Mouse (Mus musculus): ENCODE results near the gene Arhgef3. TPM values are rescaled to one million over a fixed set of nuclear protein-coding genes. Genes with fewer than 3 reads are reported as not detected.
"Not testable (repeated sequence)": the region's sequence is repeated elsewhere in the genome, so short reads cannot be mapped to it uniquely, and the experiment has no call there.

Arhgef3 gene
- polyA plus RNA-seq, 1 experiment from 2014 or later, result 15.6 TPM

DNA sequence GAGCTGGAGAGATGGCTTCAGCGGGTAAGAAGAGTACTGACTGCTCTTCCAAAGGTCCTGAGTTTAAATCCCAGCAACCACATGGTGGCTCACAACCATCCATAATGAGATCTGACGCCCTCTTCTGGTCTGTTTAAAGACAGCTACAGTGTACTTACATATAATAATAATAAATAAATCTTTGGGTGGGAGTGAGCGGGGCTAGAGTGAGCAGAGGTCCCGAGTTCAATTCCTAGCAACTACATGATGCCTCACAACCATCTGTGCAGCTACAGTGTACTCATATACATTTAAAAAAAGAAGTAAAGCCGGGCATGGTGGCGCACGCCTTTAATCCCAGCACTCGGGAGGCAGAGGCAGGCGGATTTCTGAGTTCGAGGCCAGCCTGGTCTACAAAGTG is 132.2 kb downstream of the Arhgef3 start:
- WGBS, result 89% methylated on average over 10 of the region's 10 CpGs
- H3K9ac ChIP-seq (ENCODE audit: low read length); H3K9me3 ChIP-seq (ENCODE audit: control insufficient read depth, low read length); H3K4me1 ChIP-seq (replicated peaks; ENCODE audit: control insufficient read depth, insufficient read depth, low read length); DNase-seq (ENCODE audit: low spot score); ATAC-seq (replicated peaks; ENCODE audit: low FRiP score, low TSS enrichment, low read depth); H3K27me3 ChIP-seq (replicated peaks; ENCODE audit: control insufficient read depth, insufficient read depth, low read length); H3K4me2 ChIP-seq (ENCODE audit: low read length); H3K4me3 ChIP-seq (ENCODE audit: low read depth, low read length); H3K36me3 ChIP-seq (ENCODE audit: control insufficient read depth, insufficient read depth, low read length); H3K27ac ChIP-seq (ENCODE audit: low read depth): not testable (repeated sequence)

DNA sequence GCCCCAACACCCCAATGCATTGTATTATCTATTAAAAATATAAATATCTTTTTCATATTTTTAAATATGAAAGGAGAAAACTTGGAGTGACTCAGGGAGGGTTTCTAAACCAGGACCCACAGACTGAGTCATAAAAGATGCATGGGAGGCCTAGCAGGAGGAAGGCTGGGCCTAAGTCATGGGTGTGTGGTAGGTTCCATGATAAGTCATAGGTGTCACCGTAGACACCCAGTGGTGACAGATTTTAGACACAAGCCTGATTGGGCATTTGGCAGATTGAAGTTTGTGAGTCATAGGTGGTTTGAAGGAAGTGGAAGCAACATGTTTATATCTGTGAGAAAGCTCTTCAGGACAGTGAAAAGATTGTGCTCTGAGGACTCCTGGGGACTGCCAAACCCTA is 134.4 kb downstream of the Arhgef3 start:
- Histone ChIP-seq H3K4me1 (replicated peaks; ENCODE audit: control insufficient read depth, insufficient read depth, low read length) (no peaks in the 10 kb centered on the region), H3K4me3 (ENCODE audit: low read depth, low read length) (no peak overlapping the region), H3K36me3 (ENCODE audit: control insufficient read depth, insufficient read depth, low read length) (no peaks in the 10 kb centered on the region), H3K9me3 (ENCODE audit: control insufficient read depth, low read length) (no peaks in the 10 kb centered on the region), H3K27ac (ENCODE audit: low read depth) (no peak overlapping the region), H3K27me3 (replicated peaks; ENCODE audit: control insufficient read depth, insufficient read depth, low read length) (no peaks in the 10 kb centered on the region), H3K4me2 (ENCODE audit: low read length) (no peak overlapping the region), H3K9ac (ENCODE audit: low read length) (no peak overlapping the region)
- DNase-seq (ENCODE audit: low spot score), result no peak
- ATAC-seq (replicated peaks; ENCODE audit: low FRiP score, low TSS enrichment, low read depth), result no peak
- WGBS, result 91% methylated on average over 1 of the region's 1 CpGs

DNA sequence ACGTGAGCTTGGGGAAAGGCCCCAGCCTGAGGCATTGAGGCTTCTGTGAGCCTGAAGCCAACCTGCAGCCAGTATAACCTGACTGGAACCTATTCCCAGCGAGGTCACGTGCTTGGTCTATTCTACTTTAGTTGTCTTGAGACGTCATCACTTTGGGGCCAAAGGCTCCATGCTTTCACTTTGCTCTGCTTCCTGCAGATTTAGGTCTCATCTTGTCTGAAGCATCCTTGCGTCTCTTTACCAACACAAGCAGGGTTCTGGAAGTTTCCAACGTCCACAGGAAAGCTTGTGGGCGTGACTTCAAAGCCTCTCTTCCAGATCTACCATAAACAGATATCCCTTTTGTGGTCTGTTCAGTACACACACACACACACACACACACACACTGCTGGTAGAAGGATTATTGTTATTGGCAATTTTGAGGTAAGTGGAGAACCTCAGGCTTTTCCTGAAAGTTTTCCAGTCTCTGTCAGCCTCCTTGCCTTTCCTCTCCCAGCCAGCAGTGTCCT is 135.6 kb downstream of the Arhgef3 start:
- H3K27me3 ChIP-seq (replicated peaks; ENCODE audit: control insufficient read depth, insufficient read depth, low read length), result no peaks in the 10 kb centered on the region
- no peak overlapping the region for H3K9ac ChIP-seq (ENCODE audit: low read length)
- H3K36me3 ChIP-seq (ENCODE audit: control insufficient read depth, insufficient read depth, low read length), result no peaks in the 10 kb centered on the region
- H3K4me1 ChIP-seq (replicated peaks; ENCODE audit: control insufficient read depth, insufficient read depth, low read length), result no peaks in the 10 kb centered on the region
- WGBS, result 70% methylated on average over 7 of the region's 7 CpGs
- ATAC-seq (replicated peaks; ENCODE audit: low FRiP score, low TSS enrichment, low read depth) (no peak), DNase-seq (ENCODE audit: low spot score) (no peak)
- no peaks in the 10 kb centered on the region for H3K9me3 ChIP-seq (ENCODE audit: control insufficient read depth, low read length)
- H3K4me2 ChIP-seq (ENCODE audit: low read length), result no peak overlapping the region
- H3K4me3 ChIP-seq (ENCODE audit: low read depth, low read length), result no peak overlapping the region
- no peak overlapping the region for H3K27ac ChIP-seq (ENCODE audit: low read depth)

GRCm38 (mm10) chr14:27253391-27253790 is 138.7 kb downstream of the Arhgef3 start:
- Histone ChIP-seq H3K4me2 (ENCODE audit: low read length) (no peak overlapping the region), H3K27ac (ENCODE audit: low read depth) (no peak overlapping the region), H3K4me1 (replicated peaks; ENCODE audit: control insufficient read depth, insufficient read depth, low read length) (no peaks in the 10 kb centered on the region), H3K9me3 (ENCODE audit: control insufficient read depth, low read length) (no peaks in the 10 kb centered on the region), H3K4me3 (ENCODE audit: low read depth, low read length) (no peak overlapping the region), H3K9ac (ENCODE audit: low read length) (no peak overlapping the region), H3K36me3 (ENCODE audit: control insufficient read depth, insufficient read depth, low read length) (no peaks in the 10 kb centered on the region), H3K27me3 (replicated peaks; ENCODE audit: control insufficient read depth, insufficient read depth, low read length) (no peaks in the 10 kb centered on the region)
- 94% methylated on average over 5 of the region's 5 CpGs for WGBS
- ATAC-seq (replicated peaks; ENCODE audit: low FRiP score, low TSS enrichment, low read depth) (no peak), DNase-seq (ENCODE audit: low spot score) (no peak)

DNA sequence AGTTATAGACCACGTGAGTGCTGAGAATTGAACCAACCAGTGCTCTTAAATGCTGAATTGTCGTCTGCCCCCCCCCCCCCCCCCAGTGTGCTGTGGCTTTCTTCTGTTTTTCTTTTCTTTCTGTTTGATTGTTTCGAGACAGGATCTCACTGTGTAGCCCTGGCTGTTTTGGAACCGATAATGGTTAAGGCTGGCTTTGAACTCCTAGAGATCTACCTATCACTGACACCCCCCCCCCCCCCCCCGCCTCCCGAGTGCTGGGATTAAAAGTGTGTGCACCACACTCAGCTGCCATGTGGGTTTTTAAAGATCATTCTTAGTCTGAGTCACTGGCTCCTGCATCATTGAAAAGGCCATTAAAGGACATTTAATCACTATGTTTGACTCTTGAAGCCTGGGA is 147.7 kb downstream of the Arhgef3 start:
- no peak overlapping the region for H3K4me3 ChIP-seq (ENCODE audit: low read depth, low read length)
- no peaks in the 10 kb centered on the region for H3K4me1 ChIP-seq (replicated peaks; ENCODE audit: control insufficient read depth, insufficient read depth, low read length)
- ATAC-seq (replicated peaks; ENCODE audit: low FRiP score, low TSS enrichment, low read depth) (no peak), DNase-seq (ENCODE audit: low spot score) (no peak)
- no peak overlapping the region for H3K4me2 ChIP-seq (ENCODE audit: low read length)
- no peaks in the 10 kb centered on the region for H3K9me3 ChIP-seq (ENCODE audit: control insufficient read depth, low read length)
- H3K9ac ChIP-seq (ENCODE audit: low read length), result no peak overlapping the region
- no peaks in the 10 kb centered on the region for H3K36me3 ChIP-seq (ENCODE audit: control insufficient read depth, insufficient read depth, low read length)
- H3K27ac ChIP-seq (ENCODE audit: low read depth), result no peak overlapping the region
- WGBS, result 76% methylated on average over 6 of the region's 6 CpGs
- H3K27me3 ChIP-seq (replicated peaks; ENCODE audit: control insufficient read depth, insufficient read depth, low read length), result no peaks in the 10 kb centered on the region

DNA sequence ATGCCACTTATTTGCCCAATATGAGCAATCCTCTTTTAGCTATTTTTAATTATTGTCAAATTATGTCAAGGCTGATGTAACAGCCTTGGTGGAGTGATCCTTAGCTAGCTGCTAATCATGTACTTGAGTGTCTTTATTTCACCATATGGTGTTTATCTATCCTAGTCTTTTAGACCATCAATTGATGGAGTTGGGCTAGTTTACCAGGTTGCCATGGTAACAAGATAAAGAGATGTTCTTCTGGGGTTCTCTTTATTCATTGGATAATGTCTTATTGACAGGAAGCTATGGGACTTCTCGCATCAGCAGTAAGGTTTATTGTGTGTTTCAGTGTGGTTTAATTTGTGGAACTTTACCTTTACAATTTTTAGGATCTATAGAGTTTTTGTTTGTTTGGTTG is 151.9 kb downstream of the Arhgef3 start:
- Histone ChIP-seq H3K9me3 (ENCODE audit: control insufficient read depth, low read length) (no peaks in the 10 kb centered on the region), H3K9ac (ENCODE audit: low read length) (no peak overlapping the region), H3K36me3 (ENCODE audit: control insufficient read depth, insufficient read depth, low read length) (no peaks in the 10 kb centered on the region), H3K4me2 (ENCODE audit: low read length) (no peak overlapping the region), H3K4me3 (ENCODE audit: low read depth, low read length) (no peak overlapping the region), H3K27me3 (replicated peaks; ENCODE audit: control insufficient read depth, insufficient read depth, low read length) (no peaks in the 10 kb centered on the region), H3K27ac (ENCODE audit: low read depth) (no peak overlapping the region), H3K4me1 (replicated peaks; ENCODE audit: control insufficient read depth, insufficient read depth, low read length) (no peaks in the 10 kb centered on the region)
- ATAC-seq (replicated peaks; ENCODE audit: low FRiP score, low TSS enrichment, low read depth), result no peak
- no peak for DNase-seq (ENCODE audit: low spot score)
- WGBS, result 80% methylated on average over 1 of the region's 1 CpGs

- no peaks in the 10 kb centered on the region for H3K27me3 ChIP-seq (replicated peaks; ENCODE audit: control insufficient read depth, insufficient read depth, low read length)
- no peak overlapping the region for H3K4me2 ChIP-seq (ENCODE audit: low read length)
- H3K36me3 ChIP-seq (ENCODE audit: control insufficient read depth, insufficient read depth, low read length), result no peaks in the 10 kb centered on the region
- DNase-seq (ENCODE audit: low spot score), result no peak
- no peak overlapping the region for H3K9ac ChIP-seq (ENCODE audit: low read length)
- no peaks in the 10 kb centered on the region for H3K9me3 ChIP-seq (ENCODE audit: control insufficient read depth, low read length)
- 83% methylated on average over 5 of the region's 5 CpGs for WGBS
- H3K4me1 ChIP-seq (replicated peaks; ENCODE audit: control insufficient read depth, insufficient read depth, low read length), result no peaks in the 10 kb centered on the region
- no peak for ATAC-seq (replicated peaks; ENCODE audit: low FRiP score, low TSS enrichment, low read depth)
- no peak overlapping the region for H3K4me3 ChIP-seq (ENCODE audit: low read depth, low read length)
- no peak overlapping the region for H3K27ac ChIP-seq (ENCODE audit: low read depth)
These were observed 153.4 kb downstream of the Arhgef3 start for GRCm38 (mm10) chr14:27268137-27268536.

DNA sequence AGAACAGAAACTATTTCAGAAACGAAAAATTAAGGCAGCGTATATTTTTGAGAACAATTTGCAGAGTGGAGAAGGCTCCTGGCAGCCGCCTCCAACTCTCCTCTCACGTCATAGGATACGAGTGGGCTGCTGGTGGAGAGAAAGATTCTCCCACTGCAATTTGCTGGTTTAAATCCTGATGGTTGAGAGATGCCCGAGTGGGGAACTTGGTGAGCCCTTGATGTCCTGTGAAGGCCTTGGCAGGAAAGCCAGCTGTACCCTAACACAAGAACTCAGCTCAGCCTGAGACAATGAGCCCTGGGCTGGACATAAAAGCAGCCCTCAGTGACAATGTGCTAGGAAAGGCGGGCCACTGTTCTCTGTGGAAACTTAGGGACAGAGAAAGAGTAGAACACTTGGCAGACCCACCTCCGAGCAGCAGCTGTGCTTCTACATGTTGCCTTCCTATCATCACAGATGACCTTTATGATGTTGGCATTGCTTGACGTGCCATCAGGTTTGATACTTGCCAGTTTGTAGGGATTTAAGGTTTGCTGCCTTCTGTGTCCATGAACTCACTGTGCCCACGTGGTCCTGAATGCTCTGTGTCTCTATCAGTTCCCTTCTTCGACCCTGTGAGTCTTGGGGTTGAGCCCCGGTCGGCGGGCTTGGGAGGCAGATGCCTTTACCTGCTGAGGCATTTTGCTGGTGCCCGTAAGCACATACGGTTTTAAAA is 154.4 kb downstream of the Arhgef3 start:
- 82% methylated on average over 16 of the region's 16 CpGs for WGBS

DNA sequence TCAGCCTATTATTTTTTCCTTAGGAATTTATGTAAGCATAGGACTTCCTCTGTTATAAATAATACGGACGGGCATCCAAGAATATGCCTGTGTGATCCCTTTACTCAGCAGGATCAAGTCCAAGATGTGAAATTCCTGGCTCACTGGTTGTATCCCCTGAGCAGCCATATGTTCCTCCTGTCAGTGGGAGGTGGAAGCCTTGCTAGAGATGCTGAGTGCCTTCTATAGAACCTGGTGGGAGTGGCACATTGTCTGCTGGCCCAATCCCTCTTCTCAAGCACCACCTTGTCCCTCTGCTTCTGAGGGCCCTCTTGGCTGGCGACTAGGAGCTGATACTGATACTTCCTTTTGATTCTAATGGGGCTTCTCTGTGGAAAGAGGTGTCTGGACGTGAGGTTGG is 155.1 kb downstream of the Arhgef3 start:
- 58% methylated on average over 4 of the region's 4 CpGs for WGBS
- no peaks in the 10 kb centered on the region for H3K4me1 ChIP-seq (replicated peaks; ENCODE audit: control insufficient read depth, insufficient read depth, low read length)
- no peak overlapping the region for H3K9ac ChIP-seq (ENCODE audit: low read length)
- no peaks in the 10 kb centered on the region for H3K36me3 ChIP-seq (ENCODE audit: control insufficient read depth, insufficient read depth, low read length)
- DNase-seq (ENCODE audit: low spot score) (no peak), ATAC-seq (replicated peaks; ENCODE audit: low FRiP score, low TSS enrichment, low read depth) (no peak)
- no peak overlapping the region for H3K4me2 ChIP-seq (ENCODE audit: low read length)
- no peak overlapping the region for H3K4me3 ChIP-seq (ENCODE audit: low read depth, low read length)
- H3K9me3 ChIP-seq (ENCODE audit: control insufficient read depth, low read length), result no peaks in the 10 kb centered on the region
- H3K27ac ChIP-seq (ENCODE audit: low read depth), result no peak overlapping the region
- no peaks in the 10 kb centered on the region for H3K27me3 ChIP-seq (replicated peaks; ENCODE audit: control insufficient read depth, insufficient read depth, low read length)

More for the DNA sequence above, 154.4 kb downstream of the Arhgef3 start:
- H3K4me2 ChIP-seq (ENCODE audit: low read length), result no peak overlapping the region
- no peaks in the 10 kb centered on the region for H3K36me3 ChIP-seq (ENCODE audit: control insufficient read depth, insufficient read depth, low read length)
- DNase-seq (ENCODE audit: low spot score) (no peak), ATAC-seq (replicated peaks; ENCODE audit: low FRiP score, low TSS enrichment, low read depth) (no peak)
- no peaks in the 10 kb centered on the region for H3K4me1 ChIP-seq (replicated peaks; ENCODE audit: control insufficient read depth, insufficient read depth, low read length)
- H3K27me3 ChIP-seq (replicated peaks; ENCODE audit: control insufficient read depth, insufficient read depth, low read length), result no peaks in the 10 kb centered on the region
- H3K9ac ChIP-seq (ENCODE audit: low read length), result no peak overlapping the region
- no peak overlapping the region for H3K4me3 ChIP-seq (ENCODE audit: low read depth, low read length)
- no peak overlapping the region for H3K27ac ChIP-seq (ENCODE audit: low read depth)
- no peaks in the 10 kb centered on the region for H3K9me3 ChIP-seq (ENCODE audit: control insufficient read depth, low read length)

Data from intestine, embryonic 14.5 days (tissue).